Mouse (Mus musculus) stomach, embryonic 14.5 days (tissue): ENCODE measurements around the gene St3gal2. TPM values are rescaled to one million over a fixed set of nuclear protein-coding genes. Genes with fewer than 3 reads are reported as not detected.

Experiments used
- ATAC-seq: fragments of 200-750 bp; cut with Nextera tagmentation; 2 replicates; pipeline ENCODE4 v1.8.0; 2017; ENCODE audit warnings: low read depth, moderate TSS enrichment; ENCODE audit not compliant: insufficient number of reproducible peaks, insufficient read depth, low FRiP score
- H3K27ac ChIP-seq: fragments of 300-500 bp; sonication (generic); 2 replicates; pipeline ENCODE4 v1.5.1; 2014; ENCODE audit warnings: mild to moderate bottlenecking, low read length, moderate library complexity, mixed read lengths
- H3K27me3 ChIP-seq: fragments of 300-500 bp; sonication (generic); 2 replicates; pipeline ENCODE4 v1.6.1; 2014; ENCODE audit warnings: low read length, control low read depth, mixed read lengths; ENCODE audit not compliant: control insufficient read depth, insufficient read depth
- H3K36me3 ChIP-seq: fragments of 300-500 bp; sonication (generic); 2 replicates; pipeline ENCODE4 v1.6.1; 2014; ENCODE audit warnings: mild to moderate bottlenecking, control low read depth, low read length, moderate library complexity, mixed read lengths; ENCODE audit not compliant: control insufficient read depth, insufficient read depth
- H3K4me1 ChIP-seq: fragments of 300-500 bp; sonication (generic); 2 replicates; pipeline ENCODE4 v1.6.1; 2014; ENCODE audit warnings: low read length, control low read depth, mixed read lengths; ENCODE audit not compliant: control insufficient read depth, insufficient read depth
- H3K4me2 ChIP-seq: fragments of 300-500 bp; sonication (generic); replicated peaks from 2 replicates; pipeline ENCODE4 v1.6.1; 2014; ENCODE audit warnings: low read depth, low read length, control low read depth
- H3K4me3 ChIP-seq: fragments of 300-500 bp; sonication (generic); 2 replicates; pipeline ENCODE4 v1.5.1; 2014; ENCODE audit warnings: low read depth, low read length, control low read depth
- H3K9ac ChIP-seq: fragments of 300-500 bp; sonication (generic); replicated peaks from 2 replicates; pipeline ENCODE4 v1.6.1; 2014; ENCODE audit warnings: low read depth, mild to moderate bottlenecking, control low read depth, low read length, moderate library complexity, mixed read lengths
- H3K9me3 ChIP-seq: fragments of 300-500 bp; sonication (generic); 2 replicates; pipeline ENCODE4 v1.6.1; 2016; ENCODE audit warnings: low read depth, low read length, control low read depth; ENCODE audit not compliant: control insufficient read depth
- WGBS: fragments of 180-500 bp; shearing (Covaris S2); extraction: QIAGEN DNeasy Blood & Tissue Kit; methylation state at CpG from one replicate; pipeline ENCODE4 v1.1.7; 2014; 5-methylcytosine and 5-hydroxymethylcytosine counted together
- polyA plus RNA-seq: library from polyadenylated mRNA; unstranded; fragments of >200 nt; fragmentation: Nextera tagmentation; extraction: Ambion mirVana; gene quantifications from 2 replicates; pipeline ENCODE4 v1.2.1, GENCODE M21; 2014

St3gal2 gene
- polyA plus RNA-seq, 1 experiment from 2014 or later: 11.0 TPM

- H3K27ac ChIP-seq: no peak overlapping the region
- ATAC-seq: no peak
- H3K36me3 ChIP-seq: no peaks in the 10 kb centered on the region
- H3K4me2 ChIP-seq: no peak overlapping the region
- 44% methylated on average over 8 of the region's 8 CpGs for WGBS
- no peak overlapping the region for H3K4me3 ChIP-seq
- no peaks in the 10 kb centered on the region for H3K27me3 ChIP-seq
- H3K9me3 ChIP-seq: no peaks in the 10 kb centered on the region
- peaks cover 3% of the 10 kb centered on the region; the same call in 1 of the 2 replicates for H3K4me1 ChIP-seq
- no peak overlapping the region for H3K9ac ChIP-seq
Observed at GRCm38 (mm10) chr8:110918460-110918859, 1.3 kb upstream of the St3gal2 start.

GRCm38 (mm10) chr8:110920032-110920772, 480 bp downstream of the St3gal2 start:
- no peak; the same call in 1 of the 2 replicates for ATAC-seq
- H3K27me3 ChIP-seq: no peaks in the 10 kb centered on the region
- H3K9ac ChIP-seq: peak overlapping the region; percentile 90
- H3K4me2 ChIP-seq: peak overlapping the region; percentile 82
- 3% methylated on average over 33 of the region's 37 CpGs for WGBS
- no peaks in the 10 kb centered on the region for H3K36me3 ChIP-seq
- H3K9me3 ChIP-seq: no peaks in the 10 kb centered on the region
- H3K27ac ChIP-seq: peak overlapping the region; percentile 82
- peak overlapping the region; percentile 74 for H3K4me3 ChIP-seq
- peaks cover 3% of the 10 kb centered on the region; the same call in 1 of the 2 replicates for H3K4me1 ChIP-seq

- peak overlapping the region; percentile 74 for H3K4me3 ChIP-seq
- H3K27me3 ChIP-seq: no peaks in the 10 kb centered on the region
- H3K4me1 ChIP-seq: peaks cover 3% of the 10 kb centered on the region; the same call in 1 of the 2 replicates
- peak overlapping the region; percentile 82; the same call in 1 of the 2 replicates for H3K27ac ChIP-seq
- no peaks in the 10 kb centered on the region for H3K9me3 ChIP-seq
- peak overlapping the region; percentile 82 for H3K4me2 ChIP-seq
- 16% methylated on average over 3 of the region's 3 CpGs for WGBS
- no peak for ATAC-seq
- peak overlapping the region; percentile 90 for H3K9ac ChIP-seq
- no peaks in the 10 kb centered on the region for H3K36me3 ChIP-seq
Observed at GRCm38 (mm10) chr8:110920773-110921277, 1.1 kb downstream of the St3gal2 start.

- H3K4me1 ChIP-seq: peaks cover 3% of the 10 kb centered on the region
- H3K9ac ChIP-seq: no peak overlapping the region
- H3K9me3 ChIP-seq: no peaks in the 10 kb centered on the region
- WGBS: 16% methylated on average over 7 of the region's 7 CpGs
- no peaks in the 10 kb centered on the region for H3K27me3 ChIP-seq
- H3K4me2 ChIP-seq: peak overlapping the region; percentile 82
- H3K36me3 ChIP-seq: no peaks in the 10 kb centered on the region
- peak overlapping the region; percentile 82; the same call in 1 of the 2 replicates for H3K27ac ChIP-seq
- H3K4me3 ChIP-seq: peak overlapping the region; percentile 74
- 0 out of 2 replicates have a peak, but pooled peaks have one; percentile 14 for ATAC-seq
Observed at GRCm38 (mm10) chr8:110921492-110922230, 1.9 kb downstream of the St3gal2 start.

- no peak overlapping the region for H3K9ac ChIP-seq
- H3K27me3 ChIP-seq: no peaks in the 10 kb centered on the region
- H3K36me3 ChIP-seq: no peaks in the 10 kb centered on the region
- H3K4me2 ChIP-seq: no peak overlapping the region
- no peak overlapping the region for H3K27ac ChIP-seq
- peaks cover 7% of the 10 kb centered on the region for H3K4me1 ChIP-seq
- H3K4me3 ChIP-seq: no peak overlapping the region
- WGBS: 74% methylated on average over 8 of the region's 8 CpGs
- no peaks in the 10 kb centered on the region for H3K9me3 ChIP-seq
- ATAC-seq: no peak
Observed at GRCm38 (mm10) chr8:110925691-110926140, 6.0 kb downstream of the St3gal2 start.

GRCm38 (mm10) chr8:110926690-110927089, 7.0 kb downstream of the St3gal2 start:
- H3K27ac ChIP-seq: no peak overlapping the region
- no peaks in the 10 kb centered on the region for H3K27me3 ChIP-seq
- 43% methylated on average over 5 of the region's 5 CpGs for WGBS
- H3K9ac ChIP-seq: no peak overlapping the region
- no peaks in the 10 kb centered on the region for H3K36me3 ChIP-seq
- H3K9me3 ChIP-seq: no peaks in the 10 kb centered on the region
- no peak for ATAC-seq
- H3K4me2 ChIP-seq: no peak overlapping the region
- H3K4me3 ChIP-seq: no peak overlapping the region
- peaks cover 5% of the 10 kb centered on the region for H3K4me1 ChIP-seq

- H3K9ac ChIP-seq: no peak overlapping the region
- H3K27ac ChIP-seq: 0 out of 2 replicates have a peak overlapping the region, but pooled peaks have one; percentile 10
- no peak for ATAC-seq
- WGBS: 72% methylated on average over 7 of the region's 7 CpGs
- peaks cover 9% of the 10 kb centered on the region; the same call in 1 of the 2 replicates for H3K4me1 ChIP-seq
- no peaks in the 10 kb centered on the region for H3K27me3 ChIP-seq
- no peak overlapping the region for H3K4me2 ChIP-seq
- no peaks in the 10 kb centered on the region for H3K9me3 ChIP-seq
- H3K4me3 ChIP-seq: no peak overlapping the region
- H3K36me3 ChIP-seq: no peaks in the 10 kb centered on the region
Observed at GRCm38 (mm10) chr8:110928435-110928834, 8.7 kb downstream of the St3gal2 start.

GRCm38 (mm10) chr8:110929066-110929465, 9.3 kb downstream of the St3gal2 start:
- no peak for ATAC-seq
- H3K27ac ChIP-seq: no peak overlapping the region
- 74% methylated on average over 5 of the region's 5 CpGs for WGBS
- no peak overlapping the region for H3K4me2 ChIP-seq
- no peaks in the 10 kb centered on the region for H3K36me3 ChIP-seq
- H3K9me3 ChIP-seq: no peaks in the 10 kb centered on the region
- no peak overlapping the region for H3K9ac ChIP-seq
- H3K4me1 ChIP-seq: peaks cover 9% of the 10 kb centered on the region; the same call in 1 of the 2 replicates
- H3K4me3 ChIP-seq: no peak overlapping the region
- no peaks in the 10 kb centered on the region for H3K27me3 ChIP-seq
